Mouse (Mus musculus): ENCODE measurements around the gene Bach2. TPM values are rescaled to one million over a fixed set of nuclear protein-coding genes. Genes with fewer than 3 reads are reported as not detected.

The Bach2 gene
- polyA plus RNA-seq, 1 experiment from 2014 or later, result 7.3 TPM

GRCm38 (mm10) chr4:32307215-32307614 lies 68.6 kb downstream of the Bach2 start:
- Histone ChIP-seq H3K4me2 (ENCODE audit: low read depth, low read length) (no peak overlapping the region), H3K27me3 (replicated peaks; ENCODE audit: control insufficient read depth, insufficient read depth, low read length) (no peaks in the 10 kb centered on the region), H3K4me1 (ENCODE audit: control insufficient read depth, insufficient read depth, low read length) (peaks cover 48% of the 10 kb centered on the region), H3K36me3 (ENCODE audit: control insufficient read depth, insufficient read depth, low read length) (no peaks in the 10 kb centered on the region), H3K9ac (ENCODE audit: low read depth, low read length) (no peak overlapping the region), H3K9me3 (ENCODE audit: control insufficient read depth, low read length) (no peaks in the 10 kb centered on the region), H3K27ac (replicated peaks; ENCODE audit: low read depth, low read length) (peak overlapping the region; percentile 86; the same call in 1 of the 2 replicates), H3K4me3 (ENCODE audit: low read depth, low read length) (no peak overlapping the region)
- ATAC-seq (ENCODE audit: low read depth), result no peak
- 71% methylated on average over 5 of the region's 5 CpGs for WGBS
- no peak for DNase-seq (ENCODE audit: low spot score)

- ATAC-seq (ENCODE audit: low read depth) (no peak), DNase-seq (ENCODE audit: low spot score) (no peak)
- Histone ChIP-seq H3K9ac (ENCODE audit: low read depth, low read length) (no peak overlapping the region), H3K4me3 (ENCODE audit: low read depth, low read length) (no peak overlapping the region), H3K4me1 (ENCODE audit: control insufficient read depth, insufficient read depth, low read length) (0 out of 2 replicates have a peak, but pooled peaks cover 2% of the 10 kb centered on the region), H3K36me3 (ENCODE audit: control insufficient read depth, insufficient read depth, low read length) (no peaks in the 10 kb centered on the region), H3K4me2 (ENCODE audit: low read depth, low read length) (no peak overlapping the region), H3K27ac (replicated peaks; ENCODE audit: low read depth, low read length) (no peak overlapping the region), H3K9me3 (ENCODE audit: control insufficient read depth, low read length) (peaks cover 5% of the 10 kb centered on the region; the same call in 1 of the 2 replicates), H3K27me3 (replicated peaks; ENCODE audit: control insufficient read depth, insufficient read depth, low read length) (no peaks in the 10 kb centered on the region)
- 52% methylated on average over 10 of the region's 10 CpGs for WGBS
Observed at GRCm38 (mm10) chr4:32312171-32312946, 73.8 kb downstream of the Bach2 start.

- peaks cover 9% of the 10 kb centered on the region; the same call in 1 of the 2 replicates for H3K9me3 ChIP-seq (ENCODE audit: control insufficient read depth, low read length)
- H3K4me1 ChIP-seq (ENCODE audit: control insufficient read depth, insufficient read depth, low read length), result no peaks in the 10 kb centered on the region
- H3K27ac ChIP-seq (replicated peaks; ENCODE audit: low read depth, low read length), result no peak overlapping the region
- H3K27me3 ChIP-seq (replicated peaks; ENCODE audit: control insufficient read depth, insufficient read depth, low read length), result no peaks in the 10 kb centered on the region
- H3K4me2 ChIP-seq (ENCODE audit: low read depth, low read length), result no peak overlapping the region
- H3K4me3 ChIP-seq (ENCODE audit: low read depth, low read length), result no peak overlapping the region
- DNase-seq (ENCODE audit: low spot score) (no peak), ATAC-seq (ENCODE audit: low read depth) (no peak)
- WGBS, result 82% methylated on average over 3 of the region's 3 CpGs
- H3K9ac ChIP-seq (ENCODE audit: low read depth, low read length), result no peak overlapping the region
- H3K36me3 ChIP-seq (ENCODE audit: control insufficient read depth, insufficient read depth, low read length), result peaks cover 9% of the 10 kb centered on the region; the same call in 1 of the 2 replicates
Observed at GRCm38 (mm10) chr4:32314919-32315318, 76.3 kb downstream of the Bach2 start.

- Histone ChIP-seq H3K9me3 (ENCODE audit: control insufficient read depth, low read length) (peaks cover 15% of the 10 kb centered on the region; the same call in 1 of the 2 replicates), H3K36me3 (ENCODE audit: control insufficient read depth, insufficient read depth, low read length) (peaks cover 9% of the 10 kb centered on the region; the same call in 1 of the 2 replicates), H3K4me2 (ENCODE audit: low read depth, low read length) (no peak overlapping the region), H3K4me3 (ENCODE audit: low read depth, low read length) (no peak overlapping the region), H3K27me3 (replicated peaks; ENCODE audit: control insufficient read depth, insufficient read depth, low read length) (no peaks in the 10 kb centered on the region), H3K4me1 (ENCODE audit: control insufficient read depth, insufficient read depth, low read length) (no peaks in the 10 kb centered on the region), H3K27ac (replicated peaks; ENCODE audit: low read depth, low read length) (no peak overlapping the region), H3K9ac (ENCODE audit: low read depth, low read length) (no peak overlapping the region)
- ATAC-seq (ENCODE audit: low read depth) (no peak), DNase-seq (ENCODE audit: low spot score) (no peak)
- WGBS, result 100% methylated on average over 1 of the region's 1 CpGs
Observed at GRCm38 (mm10) chr4:32318608-32319007, 80.0 kb downstream of the Bach2 start.

DNA sequence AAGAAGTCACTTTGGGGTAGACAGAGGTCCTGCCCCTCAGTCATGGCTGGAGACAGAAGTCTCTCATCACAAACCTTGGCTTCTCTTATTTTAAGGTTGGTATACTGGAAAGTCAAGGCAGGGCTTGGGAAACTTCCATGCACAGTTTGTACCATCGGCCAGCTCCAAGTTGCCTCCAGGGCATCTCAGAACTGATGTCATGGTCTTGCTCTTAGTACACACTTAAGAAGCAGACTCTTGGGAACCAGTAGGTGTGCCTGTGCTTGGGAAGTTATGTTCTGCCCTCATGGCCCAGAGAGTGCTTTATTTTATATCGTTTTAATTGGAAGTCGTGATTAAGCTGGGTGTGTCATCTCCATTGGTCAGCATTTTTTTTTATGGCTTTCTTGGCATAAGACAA lies 80.7 kb downstream of the Bach2 start:
- H3K9ac ChIP-seq (ENCODE audit: low read depth, low read length), result no peak overlapping the region
- H3K9me3 ChIP-seq (ENCODE audit: control insufficient read depth, low read length), result peaks cover 15% of the 10 kb centered on the region; the same call in 1 of the 2 replicates
- H3K4me3 ChIP-seq (ENCODE audit: low read depth, low read length), result no peak overlapping the region
- no peak overlapping the region for H3K27ac ChIP-seq (replicated peaks; ENCODE audit: low read depth, low read length)
- H3K27me3 ChIP-seq (replicated peaks; ENCODE audit: control insufficient read depth, insufficient read depth, low read length), result no peaks in the 10 kb centered on the region
- H3K4me1 ChIP-seq (ENCODE audit: control insufficient read depth, insufficient read depth, low read length), result no peaks in the 10 kb centered on the region
- WGBS, result 80% methylated on average over 3 of the region's 3 CpGs
- peaks cover 9% of the 10 kb centered on the region; the same call in 1 of the 2 replicates for H3K36me3 ChIP-seq (ENCODE audit: control insufficient read depth, insufficient read depth, low read length)
- DNase-seq (ENCODE audit: low spot score) (no peak), ATAC-seq (ENCODE audit: low read depth) (no peak)
- H3K4me2 ChIP-seq (ENCODE audit: low read depth, low read length), result no peak overlapping the region

DNA sequence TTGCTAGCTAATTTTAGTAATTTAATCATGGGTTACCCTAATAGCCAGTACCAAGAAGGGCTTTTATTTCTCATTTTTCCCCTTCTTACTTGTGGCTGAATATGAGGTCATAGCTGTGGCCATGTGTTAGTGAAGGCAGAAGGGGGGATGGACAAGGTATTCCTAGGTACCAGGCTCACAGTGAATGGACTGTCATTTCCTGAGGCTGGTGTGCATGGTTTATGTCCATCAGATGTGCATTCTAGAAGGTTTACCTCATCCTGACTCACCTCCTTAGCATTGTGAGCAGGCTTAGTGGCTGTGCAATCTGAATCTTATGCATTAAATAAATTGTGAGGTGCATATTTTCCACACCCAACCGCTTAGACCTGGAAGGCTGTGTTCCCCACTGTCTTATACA lies 81.4 kb downstream of the Bach2 start:
- Histone ChIP-seq H3K36me3 (ENCODE audit: control insufficient read depth, insufficient read depth, low read length) (peaks cover 9% of the 10 kb centered on the region; the same call in 1 of the 2 replicates), H3K4me3 (ENCODE audit: low read depth, low read length) (no peak overlapping the region), H3K4me1 (ENCODE audit: control insufficient read depth, insufficient read depth, low read length) (0 out of 2 replicates have a peak, but pooled peaks cover under 1% of the 10 kb centered on the region), H3K9ac (ENCODE audit: low read depth, low read length) (no peak overlapping the region), H3K9me3 (ENCODE audit: control insufficient read depth, low read length) (peaks cover 15% of the 10 kb centered on the region; the same call in 1 of the 2 replicates), H3K27me3 (replicated peaks; ENCODE audit: control insufficient read depth, insufficient read depth, low read length) (no peaks in the 10 kb centered on the region), H3K4me2 (ENCODE audit: low read depth, low read length) (no peak overlapping the region), H3K27ac (replicated peaks; ENCODE audit: low read depth, low read length) (no peak overlapping the region)
- no peak for ATAC-seq (ENCODE audit: low read depth)
- DNase-seq (ENCODE audit: low spot score), result no peak
- 91% methylated on average over 1 of the region's 1 CpGs for WGBS

DNA sequence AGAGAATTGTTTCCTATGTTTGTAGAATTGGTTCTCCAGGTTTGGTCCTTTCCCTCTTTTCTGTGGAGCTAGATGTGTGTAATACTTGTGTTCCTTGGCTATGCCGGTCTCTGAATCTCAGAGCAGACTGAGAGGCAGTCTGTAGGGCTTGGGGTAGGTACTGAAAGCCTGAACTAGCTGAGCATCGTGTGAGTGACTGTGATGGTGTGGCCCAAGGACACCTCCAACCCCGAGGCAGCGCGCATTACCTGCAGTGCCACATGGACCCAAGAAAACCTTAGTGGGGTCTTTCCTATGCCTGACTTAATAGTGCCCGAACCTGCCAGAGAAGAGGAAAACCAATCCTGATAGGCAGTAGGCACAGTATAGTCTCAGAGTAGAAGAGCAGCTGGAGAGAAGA lies 85.5 kb downstream of the Bach2 start:
- ATAC-seq (ENCODE audit: low read depth) (no peak), DNase-seq (ENCODE audit: low spot score) (no peak)
- Histone ChIP-seq H3K4me3 (ENCODE audit: low read depth, low read length) (no peak overlapping the region), H3K9ac (ENCODE audit: low read depth, low read length) (no peak overlapping the region), H3K9me3 (ENCODE audit: control insufficient read depth, low read length) (0 out of 2 replicates have a peak, but pooled peaks cover 6% of the 10 kb centered on the region), H3K36me3 (ENCODE audit: control insufficient read depth, insufficient read depth, low read length) (no peaks in the 10 kb centered on the region), H3K4me1 (ENCODE audit: control insufficient read depth, insufficient read depth, low read length) (peaks cover 8% of the 10 kb centered on the region), H3K27ac (replicated peaks; ENCODE audit: low read depth, low read length) (no peak overlapping the region), H3K4me2 (ENCODE audit: low read depth, low read length) (no peak overlapping the region), H3K27me3 (replicated peaks; ENCODE audit: control insufficient read depth, insufficient read depth, low read length) (no peaks in the 10 kb centered on the region)
- WGBS, result 93% methylated on average over 6 of the region's 6 CpGs

DNA sequence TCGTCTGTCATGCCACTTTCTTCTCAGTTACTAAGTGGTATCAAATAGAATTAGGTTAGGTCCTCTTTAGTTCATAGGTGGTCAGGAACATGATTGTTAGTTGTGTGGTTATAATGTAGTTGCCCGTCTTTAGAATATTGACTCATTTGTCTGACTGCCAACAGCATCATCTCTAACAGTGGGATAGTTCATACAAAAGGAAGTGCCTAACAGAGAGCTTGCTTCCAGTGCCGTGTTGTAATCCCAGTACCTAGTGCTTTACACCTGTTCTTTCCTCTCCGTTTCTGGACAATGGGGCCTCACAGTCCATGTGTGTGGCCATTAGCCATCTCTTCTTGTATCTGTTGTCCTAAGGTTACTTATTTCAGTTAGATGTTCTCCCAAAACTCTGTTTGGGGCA lies 86.4 kb downstream of the Bach2 start:
- 79% methylated on average over 4 of the region's 4 CpGs for WGBS
- Histone ChIP-seq H3K36me3 (ENCODE audit: control insufficient read depth, insufficient read depth, low read length) (no peaks in the 10 kb centered on the region), H3K9me3 (ENCODE audit: control insufficient read depth, low read length) (0 out of 2 replicates have a peak, but pooled peaks cover 6% of the 10 kb centered on the region), H3K27ac (replicated peaks; ENCODE audit: low read depth, low read length) (no peak overlapping the region), H3K4me1 (ENCODE audit: control insufficient read depth, insufficient read depth, low read length) (peaks cover 8% of the 10 kb centered on the region), H3K9ac (ENCODE audit: low read depth, low read length) (no peak overlapping the region), H3K4me3 (ENCODE audit: low read depth, low read length) (no peak overlapping the region), H3K27me3 (replicated peaks; ENCODE audit: control insufficient read depth, insufficient read depth, low read length) (no peaks in the 10 kb centered on the region), H3K4me2 (ENCODE audit: low read depth, low read length) (no peak overlapping the region)
- ATAC-seq (ENCODE audit: low read depth), result no peak
- DNase-seq (ENCODE audit: low spot score), result no peak
